Mouse (Mus musculus) frontal cortex, adult (tissue): Measurements from ENCODE around the gene Pip5k1b.

Experiments
- ATAC-seq: cut with Nextera tagmentation; 2 replicates; pipeline ENCODE4 v1.9.2; 2017; ENCODE audit warnings: mild to moderate bottlenecking, moderate library complexity, mixed read lengths; ENCODE audit not compliant: low TSS enrichment

Pip5k1b gene

DNA sequence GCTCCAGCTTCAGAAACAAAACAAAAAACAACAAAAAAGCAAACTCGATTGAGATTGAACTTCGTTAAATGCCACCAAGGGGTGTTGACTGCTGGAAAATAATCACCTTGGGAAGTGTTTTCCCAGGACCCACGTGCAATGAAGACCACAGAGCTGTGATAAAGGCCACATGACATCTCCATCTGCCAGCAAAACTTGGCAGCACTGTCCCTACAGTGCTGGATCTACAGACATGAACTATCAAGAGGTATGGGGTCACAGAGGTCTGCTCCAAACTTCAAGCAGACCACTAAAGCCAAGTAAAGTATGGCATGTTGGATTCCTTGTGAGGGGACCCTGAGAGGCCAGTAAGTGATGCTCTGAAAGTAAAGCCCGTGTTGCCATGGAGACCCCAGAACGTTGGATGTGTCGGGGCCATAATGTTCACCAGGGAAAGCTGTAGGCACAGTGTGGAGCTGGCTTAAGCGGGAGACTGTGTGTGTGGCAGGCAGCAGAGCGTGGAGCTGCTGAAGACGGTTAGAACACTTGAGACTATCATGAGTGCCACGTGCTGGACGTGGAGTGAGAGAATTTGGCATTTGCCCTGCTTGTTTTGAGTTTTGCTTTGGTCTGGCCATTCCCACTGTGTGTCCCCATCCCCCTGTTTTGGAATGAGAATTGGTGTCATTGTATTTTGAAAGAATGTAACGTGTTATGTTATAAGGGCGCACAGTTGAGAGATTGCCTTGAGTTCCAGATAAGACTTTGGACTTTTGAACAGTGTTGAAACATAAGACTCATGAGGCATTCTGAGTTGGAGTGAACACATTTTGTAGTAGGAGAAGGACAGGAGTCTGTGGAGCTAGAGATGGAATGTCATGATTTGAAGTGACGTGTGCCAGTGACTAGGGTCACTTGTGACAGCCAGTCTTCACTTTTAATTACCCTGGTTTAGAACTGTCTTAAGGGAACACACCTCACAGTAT, 12.0 kb downstream of the Pip5k1b start:
- ATAC-seq = no peak

DNA sequence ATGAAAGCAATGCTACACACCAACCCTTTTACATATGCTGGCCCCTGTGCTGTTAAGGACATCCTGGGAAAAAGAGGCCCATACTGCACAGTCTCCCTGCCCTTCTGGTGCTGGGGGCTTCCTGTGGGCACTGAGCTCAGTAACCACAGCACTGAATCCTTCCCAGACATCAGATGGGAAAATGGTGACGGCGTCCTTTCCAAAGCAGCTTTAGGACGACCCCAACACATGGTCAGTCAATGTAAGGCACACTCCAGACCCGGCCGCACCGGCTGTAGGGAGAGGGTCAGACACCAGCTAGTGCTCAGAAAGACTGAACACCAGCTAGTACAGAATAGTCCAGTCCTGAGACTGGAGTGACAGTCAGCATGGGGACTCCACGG, 13.4 kb downstream of the Pip5k1b start:
- no peak for ATAC-seq

DNA sequence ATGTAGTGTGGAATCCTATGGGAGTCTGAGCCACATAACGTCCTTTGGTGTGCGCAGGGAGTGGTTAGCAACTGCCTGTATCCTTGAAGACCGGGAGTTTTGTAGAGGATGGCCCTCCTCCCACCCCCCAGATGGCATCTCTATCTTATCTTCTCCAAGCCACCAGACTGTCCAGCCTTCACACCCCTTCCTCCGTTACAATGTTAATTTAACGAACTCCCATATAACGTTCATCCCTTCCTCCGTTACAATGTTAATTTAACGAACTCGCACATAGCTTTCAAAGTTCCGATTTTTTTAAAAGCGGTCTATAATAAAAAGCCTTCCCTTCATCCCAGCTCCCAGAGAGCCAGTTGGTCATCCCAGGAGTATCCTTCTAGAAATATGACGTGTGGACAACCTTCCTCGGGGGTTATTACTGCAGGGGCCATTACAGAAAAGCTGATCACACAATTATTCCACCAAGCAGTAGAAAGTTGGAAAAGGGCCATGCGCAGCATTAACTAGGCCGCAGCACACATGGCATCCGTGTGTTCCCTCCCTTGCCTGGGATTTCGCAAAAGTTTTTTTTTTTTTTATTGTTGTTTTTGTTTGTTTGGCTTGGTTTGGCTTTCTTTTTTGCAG, 13.9 kb downstream of the Pip5k1b start:
- no peak for ATAC-seq

DNA sequence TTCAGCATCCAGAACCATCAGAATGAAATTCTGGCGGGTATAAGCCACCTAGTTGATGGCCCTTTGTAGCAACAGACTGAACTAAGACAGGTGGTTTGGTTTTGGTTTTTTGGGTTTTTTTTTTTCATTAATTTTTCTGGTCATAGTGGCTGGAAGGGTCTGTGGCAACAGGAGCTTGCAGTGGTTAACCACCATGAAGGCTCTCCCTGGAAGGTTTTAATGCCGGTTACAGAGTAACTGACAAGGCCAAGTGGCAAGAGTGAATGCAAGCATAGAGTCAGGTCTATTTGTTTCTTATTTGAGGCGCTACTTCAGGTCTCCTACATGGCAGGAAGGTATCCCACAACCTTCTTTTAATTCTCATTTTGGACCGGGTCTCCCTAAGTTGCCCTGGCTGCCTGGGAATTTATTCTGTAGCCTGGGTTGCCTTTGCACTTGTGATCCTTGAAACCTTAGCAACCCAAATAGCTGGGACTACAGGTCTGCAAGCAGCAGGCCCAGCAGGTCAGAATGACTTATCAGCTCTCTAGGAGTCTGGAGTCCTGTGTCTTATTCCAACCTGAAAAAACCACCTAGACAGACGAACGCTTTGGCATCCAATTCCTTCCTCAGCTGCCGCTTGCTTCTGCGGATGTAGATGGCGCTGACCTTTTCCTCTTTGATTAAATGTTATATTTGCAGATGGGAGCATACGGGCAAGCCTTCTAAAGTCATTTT, 14.6 kb downstream of the Pip5k1b start:
- ATAC-seq = no peak

DNA sequence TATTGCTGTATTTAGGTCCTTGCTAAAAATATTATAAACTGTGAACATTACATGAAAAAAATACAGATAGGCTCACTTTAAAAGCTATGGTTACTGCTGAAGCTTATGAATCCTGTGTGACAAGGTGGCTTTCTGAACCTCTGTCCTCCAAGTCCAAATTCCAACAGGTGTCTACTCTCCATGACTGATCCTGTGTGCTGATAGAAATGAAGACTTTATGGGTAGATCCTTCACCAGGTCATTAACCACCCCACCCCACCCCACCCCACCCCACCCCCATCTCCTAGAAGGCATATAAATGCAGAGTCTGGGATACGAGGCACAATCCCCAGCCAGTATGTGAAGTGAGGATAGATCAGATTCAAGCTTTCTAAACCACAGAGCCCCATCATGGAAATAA, 16.6 kb downstream of the Pip5k1b start:
- ATAC-seq = no peak

DNA sequence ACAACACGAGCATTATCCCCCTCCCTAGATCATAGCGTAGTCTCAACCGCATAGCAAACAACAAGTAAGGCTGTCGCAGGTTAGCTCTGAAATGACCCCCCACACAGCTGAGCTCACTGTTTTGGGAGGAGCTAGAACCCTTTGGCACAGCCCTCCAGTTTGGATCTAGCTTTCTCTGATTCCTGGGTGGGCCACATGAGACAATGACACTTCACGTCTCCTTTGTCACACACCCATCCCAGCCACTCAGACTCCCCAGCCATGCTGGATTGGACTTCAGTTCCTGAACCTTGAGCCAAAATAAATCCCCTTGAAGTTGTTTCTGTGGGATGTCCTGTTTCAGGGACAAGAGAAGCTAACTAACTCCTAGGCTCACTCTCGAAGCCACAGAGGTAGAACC, 17.5 kb downstream of the Pip5k1b start:
- ATAC-seq = no peak

DNA sequence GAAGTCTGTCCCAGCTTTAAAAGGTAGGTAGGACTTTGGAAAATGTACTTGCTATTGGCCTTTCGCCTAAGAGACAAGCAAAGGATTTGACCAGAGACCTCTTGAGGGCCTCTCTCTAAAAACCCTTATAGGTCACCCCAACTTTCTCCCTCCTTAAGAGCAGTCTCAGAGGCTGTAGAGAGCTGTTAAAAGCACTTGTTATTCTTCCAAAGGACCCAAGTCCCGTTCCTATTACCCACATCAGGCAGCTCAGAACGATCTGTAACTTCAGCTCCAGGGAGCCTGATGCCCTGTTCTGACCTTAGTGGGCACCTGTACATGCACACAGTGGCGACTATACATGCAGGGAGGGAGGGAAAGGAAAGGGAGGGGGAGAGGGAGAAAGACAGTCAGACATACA, 18.0 kb downstream of the Pip5k1b start:
- no peak for ATAC-seq

DNA sequence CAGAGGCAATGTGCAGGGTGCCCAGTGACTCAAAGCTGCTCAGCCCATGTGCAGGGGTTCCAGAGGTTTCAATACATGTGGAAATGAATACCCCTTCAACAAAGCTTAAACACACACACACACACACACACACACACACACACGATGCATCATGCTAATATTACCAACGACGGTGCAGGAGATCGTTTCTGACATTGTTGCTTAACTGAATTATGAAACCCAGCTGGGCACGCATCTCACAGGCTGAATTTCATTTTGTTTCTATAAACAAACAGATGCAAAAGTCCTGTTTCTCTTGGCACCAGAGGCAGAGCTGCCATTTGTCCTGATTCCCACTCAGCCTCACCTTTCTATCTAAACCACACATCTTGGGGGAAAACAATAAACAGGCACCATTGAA, 18.8 kb downstream of the Pip5k1b start:
- ATAC-seq = no peak

DNA sequence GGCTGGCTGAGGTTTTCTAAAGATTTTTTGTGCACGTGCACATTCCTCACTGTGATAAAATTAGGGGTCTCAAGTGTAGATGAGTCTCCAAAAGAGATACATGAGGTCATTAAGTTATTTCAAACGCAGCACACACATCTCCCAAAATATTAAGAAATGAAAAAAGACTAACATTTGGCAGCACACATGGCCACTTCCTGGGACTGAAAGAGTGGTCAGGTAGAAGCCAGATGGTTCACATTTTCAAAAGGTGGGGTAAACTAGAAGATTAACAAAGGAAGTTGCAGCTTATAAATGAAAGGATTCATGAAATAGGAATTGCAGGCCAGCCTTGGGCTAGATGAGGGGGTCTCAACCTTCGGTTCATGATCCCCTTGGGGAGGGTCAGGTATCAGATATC, 19.4 kb downstream of the Pip5k1b start:
- ATAC-seq = no peak

DNA sequence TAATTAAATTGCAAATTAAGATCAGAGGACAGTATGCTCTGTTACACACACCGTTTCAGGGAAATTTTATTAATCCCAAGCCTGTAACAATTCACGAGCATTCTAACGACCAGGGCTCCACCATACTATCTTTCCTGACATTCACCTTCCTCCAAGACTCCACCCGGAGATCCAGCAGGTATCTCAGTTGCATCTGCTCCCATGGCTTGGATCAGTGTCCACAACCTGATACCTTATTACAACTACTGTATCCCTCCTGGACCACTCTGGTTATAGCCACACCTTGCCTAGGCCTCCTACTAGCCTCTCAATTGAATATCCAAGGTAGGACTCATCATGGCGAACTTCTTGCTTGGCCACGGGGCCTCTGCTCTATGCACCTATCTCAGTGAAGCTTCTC, 20.5 kb downstream of the Pip5k1b start:
- ATAC-seq = no peak

DNA sequence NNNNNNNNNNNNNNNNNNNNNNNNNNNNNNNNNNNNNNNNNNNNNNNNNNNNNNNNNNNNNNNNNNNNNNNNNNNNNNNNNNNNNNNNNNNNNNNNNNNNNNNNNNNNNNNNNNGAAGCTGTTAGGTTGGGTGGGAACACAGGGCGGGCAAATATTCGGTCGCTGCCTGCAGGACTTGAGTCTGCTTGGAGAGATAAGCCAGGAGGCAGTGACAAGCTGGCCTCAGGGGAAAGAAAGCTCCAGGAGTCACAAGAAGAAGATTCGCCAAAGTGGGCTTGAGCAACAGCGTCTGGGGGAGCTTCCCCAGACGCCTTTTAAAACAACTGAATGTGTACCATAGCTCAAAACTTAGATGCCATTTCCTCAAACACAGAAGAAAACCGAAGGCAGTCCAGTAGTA, 20.9 kb downstream of the Pip5k1b start:
- no peak for ATAC-seq

DNA sequence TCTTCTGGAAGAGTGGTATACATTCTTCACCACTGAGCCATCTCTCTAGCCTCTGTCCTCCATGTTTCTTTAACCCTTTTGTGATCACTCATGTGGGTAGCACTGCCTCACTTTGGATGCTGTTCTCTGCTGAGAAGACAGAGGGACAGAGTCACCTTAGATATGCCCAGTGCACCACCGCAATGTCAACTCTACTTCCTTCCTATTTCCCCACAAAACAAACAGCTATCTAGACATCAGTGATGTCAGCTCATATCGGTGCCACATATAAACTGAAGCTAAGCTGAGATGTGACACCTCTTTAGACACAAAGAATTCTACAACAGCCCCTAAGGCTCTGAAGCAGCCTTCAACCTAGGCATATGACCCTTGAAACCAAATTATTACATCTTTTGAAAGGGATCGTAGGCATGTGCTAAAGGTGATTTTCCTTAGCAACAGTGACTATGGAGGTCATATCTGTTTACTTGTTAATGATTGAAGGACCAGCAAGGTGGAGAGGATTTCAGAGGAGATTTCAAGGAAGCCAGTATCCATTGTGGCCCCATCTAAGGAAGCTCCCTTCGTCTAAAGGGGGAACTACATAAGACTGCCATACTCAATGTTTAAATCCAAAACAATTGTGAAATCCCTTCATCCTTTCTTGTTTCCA, 26.6 kb downstream of the Pip5k1b start:
- no peak for ATAC-seq

DNA sequence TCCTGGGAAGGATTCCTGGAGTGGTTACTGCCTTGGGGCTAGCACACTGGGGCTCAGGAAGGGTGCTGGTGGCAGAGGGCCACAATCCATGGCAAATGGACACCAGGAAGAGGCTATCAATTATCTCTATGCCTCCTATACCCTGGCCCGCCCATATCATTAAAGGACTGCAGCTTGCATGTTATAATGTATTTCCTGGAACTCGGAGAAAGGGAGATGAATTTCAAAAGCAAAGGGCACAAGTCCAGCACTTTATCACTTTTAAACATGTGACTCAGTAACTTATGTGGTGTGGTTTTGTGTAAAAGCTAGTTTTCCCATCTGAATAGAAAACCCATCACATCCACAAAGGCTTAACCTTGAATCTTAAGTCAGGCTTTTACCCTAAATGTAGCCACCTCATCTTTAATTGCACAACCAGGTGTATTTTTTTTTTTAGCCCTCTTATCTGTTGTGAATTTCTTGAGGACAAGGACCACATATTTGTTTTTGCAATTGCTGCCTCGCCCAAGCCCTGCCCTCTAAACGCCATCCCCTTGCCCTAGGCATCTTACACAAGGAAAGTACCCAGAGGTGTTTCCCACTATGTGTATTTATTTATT, 27.4 kb downstream of the Pip5k1b start:
- no peak for ATAC-seq

DNA sequence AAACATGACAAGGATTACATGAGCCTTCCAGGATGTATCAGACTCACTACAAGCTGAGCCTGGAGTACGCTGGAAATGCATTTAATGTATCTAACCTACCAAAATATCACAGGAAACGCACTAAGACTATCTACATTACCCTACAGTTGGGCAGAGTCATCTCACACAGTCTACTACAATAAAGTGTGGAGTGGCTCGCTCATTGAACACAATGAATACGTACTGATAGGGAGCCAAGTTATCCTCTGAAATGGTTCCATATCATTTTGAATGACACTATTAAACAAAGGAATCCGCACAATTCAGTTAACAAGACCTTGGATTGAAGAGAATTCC, 28.1 kb downstream of the Pip5k1b start:
- no peak for ATAC-seq

DNA sequence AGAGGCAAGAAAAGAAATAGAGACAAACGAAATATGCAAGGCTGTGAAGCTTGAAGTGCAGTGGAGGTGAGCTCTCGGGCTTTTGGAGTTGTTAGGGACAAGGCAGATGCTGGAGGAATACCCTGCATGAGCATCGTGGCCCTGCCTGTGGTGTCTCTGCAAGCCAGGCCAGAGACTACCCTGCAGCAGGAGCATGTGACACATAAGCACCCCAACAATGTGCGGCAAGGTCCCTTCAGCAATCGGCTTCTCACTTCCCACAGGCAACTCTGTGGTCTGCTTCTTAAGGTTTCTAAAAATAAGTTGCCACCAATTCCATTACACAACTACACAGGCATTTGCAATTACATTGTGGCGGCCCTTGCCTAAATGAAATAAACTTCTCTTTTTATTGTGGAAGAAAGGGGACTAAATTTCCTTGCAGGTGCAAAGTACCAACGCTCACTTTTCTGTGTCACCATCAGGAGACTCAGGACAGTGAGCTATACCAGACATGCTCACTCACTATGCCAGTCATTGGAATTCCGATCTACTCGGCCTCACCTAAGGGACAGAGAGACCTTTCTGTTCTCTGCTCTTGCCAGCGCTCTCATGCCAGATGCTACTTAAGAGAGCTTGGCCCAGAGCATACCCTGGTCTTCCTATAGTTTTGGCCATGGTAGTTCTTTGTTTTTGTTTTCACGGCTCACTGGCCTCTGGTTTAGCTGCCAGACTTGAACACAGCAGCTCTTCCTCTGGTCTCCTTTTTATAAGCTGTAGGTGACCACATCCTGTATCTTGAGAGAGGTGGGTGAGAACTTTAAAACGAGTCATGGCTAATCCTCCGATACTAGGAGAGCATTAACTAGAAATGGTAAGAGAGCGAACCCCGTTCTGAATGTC, 28.7 kb downstream of the Pip5k1b start:
- peak; percentile 67 for ATAC-seq

DNA sequence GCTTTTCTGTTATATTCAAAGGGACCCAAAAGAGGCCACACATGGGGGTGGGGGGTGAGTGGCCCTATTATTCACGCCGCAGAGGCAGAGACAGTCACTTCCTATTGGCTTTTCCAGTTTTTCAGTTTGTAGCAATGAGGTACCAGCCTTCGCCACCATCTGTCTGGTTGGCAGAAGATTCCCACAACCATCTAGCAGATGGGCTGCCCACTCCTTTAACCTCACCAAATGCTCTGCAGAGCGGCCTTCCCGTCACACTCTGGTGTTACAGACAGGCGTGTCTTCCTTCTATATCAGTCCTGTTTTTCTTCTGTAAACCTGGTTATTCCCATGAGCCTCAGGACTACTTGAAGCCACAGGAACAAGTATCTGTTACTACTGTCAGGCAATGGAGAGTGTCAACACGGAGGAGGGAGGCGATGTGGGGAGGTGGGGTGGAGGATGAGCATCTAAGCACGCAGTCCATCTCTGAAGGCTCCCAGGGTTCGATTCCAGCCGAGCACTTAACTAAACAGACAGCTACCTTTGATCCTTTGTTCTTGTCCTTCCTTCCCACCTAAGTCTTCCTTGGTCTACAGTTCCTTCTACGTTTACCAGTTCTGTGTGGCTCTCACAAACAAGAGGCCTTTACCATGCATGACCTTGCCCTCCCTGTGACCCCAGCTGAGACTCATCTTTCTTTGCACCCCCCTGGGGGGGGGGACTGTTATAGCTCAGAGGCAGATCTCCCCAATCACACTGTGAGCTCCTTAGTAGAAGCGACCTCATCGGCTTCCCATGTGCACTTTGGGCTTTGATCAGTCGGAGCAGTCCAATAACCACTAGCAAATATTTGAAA, 32.0 kb downstream of the Pip5k1b start:
- peak; percentile 77 for ATAC-seq

DNA sequence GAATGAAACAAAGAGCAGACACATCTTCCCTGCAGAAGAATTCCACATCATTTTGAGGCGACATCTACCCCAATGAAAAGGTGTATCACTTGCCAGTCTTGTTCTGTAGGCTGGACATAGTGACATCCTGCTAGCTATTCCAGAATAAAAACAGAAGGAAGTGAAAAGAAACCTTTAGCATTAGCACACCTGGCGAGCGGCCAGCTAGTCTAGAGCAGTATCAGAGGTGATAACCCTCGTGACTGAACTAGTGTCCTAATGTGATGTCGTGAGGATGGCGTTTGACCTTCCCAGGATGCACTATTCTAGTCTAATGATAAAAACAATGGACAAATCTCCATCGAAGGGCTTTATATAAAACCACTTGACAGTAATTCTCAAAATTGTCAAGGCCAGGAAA, 33.7 kb downstream of the Pip5k1b start:
- ATAC-seq = no peak

DNA sequence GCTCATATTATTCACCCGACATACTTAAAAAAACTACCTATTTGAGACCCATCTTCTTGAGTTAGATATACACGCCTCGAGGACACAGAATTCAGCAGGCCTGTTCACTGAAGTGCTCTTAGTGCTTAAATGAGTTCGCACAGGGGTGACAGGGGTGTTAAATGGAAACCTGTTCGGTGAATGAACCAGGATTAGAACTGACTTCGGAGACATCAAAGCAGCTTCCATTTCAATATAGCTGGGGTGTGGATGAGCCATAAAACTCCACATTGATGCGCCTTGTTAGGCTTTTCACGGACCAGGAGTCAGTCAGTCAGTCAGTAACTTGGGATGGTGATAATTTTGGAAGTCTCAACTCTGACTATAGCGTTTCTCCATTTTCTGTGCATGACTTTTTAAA, 34.5 kb downstream of the Pip5k1b start:
- ATAC-seq = no peak

DNA sequence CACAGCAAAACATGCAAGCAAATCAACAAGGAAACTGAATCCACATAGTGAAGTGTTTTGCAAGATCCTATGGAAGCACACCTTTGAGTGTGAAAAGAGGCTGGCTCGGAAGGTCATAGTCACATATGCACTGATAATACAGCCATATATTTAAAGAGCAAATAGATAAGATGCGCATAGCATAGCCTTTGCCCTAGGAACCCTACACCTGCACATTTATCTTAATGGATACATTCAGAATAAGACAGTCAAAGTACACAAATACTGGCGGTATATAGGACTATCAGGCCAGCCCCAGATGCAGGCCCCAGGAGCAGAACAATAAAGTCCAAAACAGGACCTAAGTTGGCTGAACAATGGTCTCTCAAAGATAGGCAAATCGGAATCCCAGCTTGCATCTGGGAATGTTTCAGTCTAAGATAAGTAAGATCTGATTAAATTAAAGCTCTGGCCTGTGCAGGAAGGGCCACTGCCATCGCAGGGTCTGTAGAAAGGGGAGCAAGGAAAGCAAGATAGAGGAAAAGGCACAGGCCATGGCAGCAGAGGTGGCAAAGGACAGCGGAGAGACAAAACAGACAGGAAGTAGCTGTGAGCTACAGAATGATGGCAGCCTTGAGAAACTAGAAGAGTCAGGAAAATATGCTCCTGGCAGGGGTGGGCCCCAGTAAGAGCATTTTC, 35.8 kb downstream of the Pip5k1b start:
- ATAC-seq = no peak
